Mouse (Mus musculus) spleen, adult 2 months (tissue): ENCODE data around the gene Arhgap44.

Source experiments
- CTCF ChIP-seq: fragments of 200-500 bp; IDR thresholded peaks from 2 replicates; pipeline ENCODE4 v1.5.1; 2011; ENCODE audit warnings: mild to moderate bottlenecking, inconsistent platforms; ENCODE audit not compliant: insufficient read depth, insufficient read length, insufficient replicate concordance; ENCODE audit errors: extremely low read depth
- POLR2A ChIP-seq: fragments of 200-500 bp; IDR thresholded peaks from 2 replicates; pipeline ENCODE4 v1.6.1; 2011; ENCODE audit warnings: low read depth, low read length, inconsistent platforms

- TF ChIP-seq CTCF (no peak), POLR2A (no peak)
Measured at GRCm38 (mm10) chr11:65049090-65049489, 113.7 kb downstream of the Arhgap44 start.
